Mouse (Mus musculus) liver, adult 2 months (tissue): Measurements from ENCODE around the gene Hfm1.

Experiments used
- CTCF ChIP-seq: fragments of 200-500 bp; IDR thresholded peaks from 2 replicates; pipeline ENCODE4 v1.5.1; 2011; ENCODE audit warnings: low read depth, low read length, control low read depth
- POLR2A ChIP-seq: fragments of 200-500 bp; IDR thresholded peaks from 2 replicates; pipeline ENCODE4 v1.6.1; 2011; ENCODE audit warnings: low read length, control low read depth; ENCODE audit not compliant: insufficient read depth; ENCODE audit errors: extremely low read depth

- TF ChIP-seq CTCF (no peak), POLR2A (no peak)
These were observed 110.0 kb downstream of the Hfm1 start for GRCm38 (mm10) chr5:106815923-106816654.
